Mouse (Mus musculus) G1E (cell line): Measurements from ENCODE around the gene Asphd1.

ENCODE experiments used
- CTCF ChIP-seq: IDR thresholded peaks from 2 replicates; pipeline ENCODE4 v1.5.1; 2012; ENCODE audit warnings: low read depth, low read length, inconsistent platforms, mixed read lengths
- TAL1 ChIP-seq: conservative IDR thresholded peaks from 2 replicates; pipeline ENCODE4 v1.6.1; 2012; ENCODE audit warnings: low read depth, low read length, inconsistent platforms, mixed read lengths

- no peak for TF ChIP-seq CTCF
- no peak for TF ChIP-seq TAL1
Observed at GRCm38 (mm10) chr7:126996449-126996848, 47.1 kb upstream of the Asphd1 start.
